Mouse (Mus musculus) MEL (cell line): ENCODE results near the gene Rab3a.

Experiments used
- CHD2 ChIP-seq: IDR thresholded peaks from 2 replicates; pipeline ENCODE4 v1.6.1; 2011; ENCODE audit warnings: low read length, improper control_type of control experiment
- CTCF ChIP-seq, 3 experiments: IDR thresholded peaks in 2 of 3; conservative IDR thresholded peaks in 1 of 3; 2 replicates each; pipeline ENCODE4 v1.5.1; 2011 to 2012; ENCODE audit warnings: low read length in 3 of 3, low read depth in 2 of 3, mild to moderate bottlenecking in 2 of 3, improper control_type of control experiment in 1 of 3, inconsistent platforms in 1 of 3, mixed read lengths in 1 of 3, moderate library complexity in 1 of 3; ENCODE audit not compliant: control insufficient read depth in 1 of 3, insufficient read depth in 1 of 3, poor library complexity in 1 of 3, severe bottlenecking in 1 of 3
- MEF2A ChIP-seq: IDR thresholded peaks from 2 replicates; pipeline ENCODE4 v1.6.1; 2014; ENCODE audit warnings: low read depth, mild to moderate bottlenecking, inconsistent platforms, low read length, improper control_type of control experiment; ENCODE audit not compliant: poor library complexity, insufficient replicate concordance, severe bottlenecking; ENCODE audit errors: extremely low read depth
- POLR2AphosphoS2 ChIP-seq: IDR thresholded peaks from 2 replicates; pipeline ENCODE4 v1.6.1; 2011; ENCODE audit warnings: low read length, improper control_type of control experiment
- ZNF384 ChIP-seq: IDR thresholded peaks from 2 replicates; pipeline ENCODE4 v1.6.1; 2012; ENCODE audit warnings: low read depth, mild to moderate bottlenecking, inconsistent platforms, low read length, improper control_type of control experiment

GRCm38 (mm10) chr8:70792700-70793099 lies 38.2 kb downstream of the Rab3a start:
- TF ChIP-seq CTCF (IDR thresholded peaks at IDR 0.05 in 2 of 3, conservative IDR thresholded peaks at IDR 0.05 in 1 of 3; ENCODE audit: control insufficient read depth in 1 of 3, insufficient read depth in 1 of 3, low read depth in 2 of 3, low read length in 3 of 3, poor library complexity in 1 of 3, severe bottlenecking in 1 of 3) (no peak), POLR2AphosphoS2 (no peak), CHD2 (no peak), ZNF384 (no peak), MEF2A (no peak)
